Mouse (Mus musculus) heart, postnatal 0 days (tissue): Measurements from ENCODE around the gene Hk2. TPM values are rescaled to one million over a fixed set of nuclear protein-coding genes. Genes with fewer than 3 reads are reported as not detected.

ENCODE experiments used
- ATAC-seq: fragments of 200-750 bp; cut with Nextera tagmentation; 2 replicates; pipeline ENCODE4 v1.8.0; 2017; ENCODE audit warnings: low read depth, moderate number of reproducible peaks, moderate library complexity; ENCODE audit not compliant: insufficient read depth
- DNase-seq: peaks from one replicate; pipeline ENCODE4 v3.0.0-alpha.2; 2016; ENCODE audit warnings: low spot score
- H3K27ac ChIP-seq: fragments of 300-500 bp; sonication (generic); 2 replicates; pipeline ENCODE4 v1.5.1; 2014; ENCODE audit warnings: low read depth, mild to moderate bottlenecking
- H3K27me3 ChIP-seq: fragments of 300-500 bp; sonication (generic); 2 replicates; pipeline ENCODE4 v1.6.1; 2014; ENCODE audit warnings: low read length, mixed read lengths; ENCODE audit not compliant: control insufficient read depth, insufficient read depth
- H3K36me3 ChIP-seq: fragments of 300-500 bp; sonication (generic); replicated peaks from 2 replicates; pipeline ENCODE4 v1.6.1; 2014; ENCODE audit warnings: low read length, mixed read lengths; ENCODE audit not compliant: control insufficient read depth, insufficient read depth
- H3K4me1 ChIP-seq: fragments of 300-500 bp; sonication (generic); 2 replicates; pipeline ENCODE4 v1.6.1; 2014; ENCODE audit warnings: antibody characterized with exemption; ENCODE audit not compliant: control insufficient read depth, insufficient read depth
- H3K4me2 ChIP-seq: fragments of 300-500 bp; sonication (generic); 2 replicates; pipeline ENCODE4 v1.6.1; 2014; ENCODE audit warnings: low read depth, mild to moderate bottlenecking, low read length, moderate library complexity
- H3K4me3 ChIP-seq: fragments of 300-500 bp; sonication (generic); 2 replicates; pipeline ENCODE4 v1.5.1; 2014; ENCODE audit warnings: low read depth, low read length
- H3K9ac ChIP-seq: fragments of 300-500 bp; sonication (generic); replicated peaks from 2 replicates; pipeline ENCODE4 v1.6.1; 2014; ENCODE audit warnings: low read depth, low read length, mixed read lengths
- H3K9me3 ChIP-seq: fragments of 300-500 bp; sonication (generic); replicated peaks from 2 replicates; pipeline ENCODE4 v1.6.1; 2016; ENCODE audit warnings: low read length; ENCODE audit not compliant: control insufficient read depth
- CTCF ChIP-seq: IDR thresholded peaks from 2 replicates; pipeline ENCODE4 v1.5.1; 2016; ENCODE audit warnings: antibody characterized with exemption, control low read depth, low read depth
- EP300 ChIP-seq: IDR thresholded peaks from 2 replicates; pipeline ENCODE4 v1.6.1; 2016; ENCODE audit warnings: antibody characterized with exemption, low read depth
- WGBS: fragments of 180-500 bp; shearing (Covaris S2); extraction: QIAGEN DNeasy Blood & Tissue Kit; methylation state at CpG from one replicate; pipeline ENCODE4 v1.1.7; 2014; 5-methylcytosine and 5-hydroxymethylcytosine counted together
- polyA plus RNA-seq: library from polyadenylated mRNA; unstranded; fragments of >200 nt; fragmentation: Nextera tagmentation; extraction: Ambion mirVana; gene quantifications from 2 replicates; pipeline ENCODE4 v1.2.1, GENCODE M21; 2015
- total RNA-seq: library from RNA; depleted of rRNA; stranded (reverse); fragments of >200 nt; gene quantifications from 2 replicates; pipeline ENCODE4 v1.2.3, GENCODE M21; 2014; ENCODE audit warnings: low replicate concordance

Hk2 gene
- total and polyA plus RNA-seq, 2 experiments from 2014 or later = 29.7 to 50.9 TPM

DNA sequence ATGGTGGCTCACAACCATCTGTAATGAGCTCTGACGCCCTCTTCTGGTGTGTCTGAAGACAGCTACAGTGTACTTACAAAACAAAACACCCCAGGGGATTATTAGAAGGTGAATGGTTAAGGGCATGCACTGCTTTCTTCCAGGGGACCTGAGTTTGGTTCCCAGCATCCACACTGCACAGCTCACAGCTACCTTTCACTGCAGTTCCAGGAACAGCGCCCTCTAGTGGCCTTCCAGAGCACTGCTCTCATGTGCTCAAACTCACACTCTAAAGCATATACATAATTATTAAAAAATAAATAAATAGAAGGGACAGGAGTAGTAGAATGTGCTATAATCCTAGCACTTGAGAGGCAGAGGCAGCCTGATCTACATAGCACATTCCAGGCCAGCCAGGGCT lies 18.9 kb downstream of the Hk2 start:
- H3K9ac ChIP-seq = no peak overlapping the region
- WGBS = 50% methylated on average over 2 of the region's 2 CpGs

DNA sequence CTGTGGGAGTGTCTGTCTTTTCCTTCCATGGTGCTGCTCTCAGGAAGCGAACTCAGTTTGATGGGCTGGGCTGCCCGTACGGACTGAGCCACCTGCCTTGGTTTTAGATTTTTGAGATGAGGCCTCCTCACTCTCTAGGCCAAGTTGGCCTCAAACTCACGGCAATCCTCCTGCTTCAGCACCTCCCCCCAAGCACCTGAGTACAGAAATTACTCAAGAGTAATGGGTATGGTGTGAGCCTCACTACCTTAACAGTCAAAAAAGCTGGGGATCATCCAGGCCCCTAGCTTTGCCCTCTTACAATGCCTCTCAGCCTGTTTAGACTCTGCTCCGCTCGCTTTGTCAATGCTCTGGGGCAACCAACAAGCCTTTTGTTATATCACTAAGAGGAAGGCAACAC lies 19.5 kb downstream of the Hk2 start:
- Histone ChIP-seq H3K4me2 (no peak overlapping the region), H3K4me3 (no peak overlapping the region), H3K27me3 (no peaks in the 10 kb centered on the region), H3K9ac (no peak overlapping the region), H3K27ac (peak overlapping the region; percentile 88), H3K36me3 (0 out of 2 replicates have a peak, but pooled peaks cover 5% of the 10 kb centered on the region), H3K9me3 (no peaks in the 10 kb centered on the region), H3K4me1 (peaks cover 47% of the 10 kb centered on the region)
- 83% methylated on average over 6 of the region's 6 CpGs for WGBS
- TF ChIP-seq EP300 = no peak
- no peak for TF ChIP-seq CTCF
- DNase-seq (no peak), ATAC-seq (no peak)

More for the DNA sequence above, 18.9 kb downstream of the Hk2 start:
- H3K4me1 ChIP-seq = peaks cover 51% of the 10 kb centered on the region
- DNase-seq (no peak), ATAC-seq (no peak)
- H3K27me3 ChIP-seq = no peaks in the 10 kb centered on the region
- TF ChIP-seq CTCF (peak; percentile 32), EP300 (no peak)
- H3K4me3 ChIP-seq = no peak overlapping the region
- no peaks in the 10 kb centered on the region for H3K9me3 ChIP-seq
- peak overlapping the region; percentile 77; the same call in 1 of the 2 replicates for H3K27ac ChIP-seq
- 0 out of 2 replicates have a peak, but pooled peaks cover 5% of the 10 kb centered on the region for H3K36me3 ChIP-seq
- H3K4me2 ChIP-seq = no peak overlapping the region

DNA sequence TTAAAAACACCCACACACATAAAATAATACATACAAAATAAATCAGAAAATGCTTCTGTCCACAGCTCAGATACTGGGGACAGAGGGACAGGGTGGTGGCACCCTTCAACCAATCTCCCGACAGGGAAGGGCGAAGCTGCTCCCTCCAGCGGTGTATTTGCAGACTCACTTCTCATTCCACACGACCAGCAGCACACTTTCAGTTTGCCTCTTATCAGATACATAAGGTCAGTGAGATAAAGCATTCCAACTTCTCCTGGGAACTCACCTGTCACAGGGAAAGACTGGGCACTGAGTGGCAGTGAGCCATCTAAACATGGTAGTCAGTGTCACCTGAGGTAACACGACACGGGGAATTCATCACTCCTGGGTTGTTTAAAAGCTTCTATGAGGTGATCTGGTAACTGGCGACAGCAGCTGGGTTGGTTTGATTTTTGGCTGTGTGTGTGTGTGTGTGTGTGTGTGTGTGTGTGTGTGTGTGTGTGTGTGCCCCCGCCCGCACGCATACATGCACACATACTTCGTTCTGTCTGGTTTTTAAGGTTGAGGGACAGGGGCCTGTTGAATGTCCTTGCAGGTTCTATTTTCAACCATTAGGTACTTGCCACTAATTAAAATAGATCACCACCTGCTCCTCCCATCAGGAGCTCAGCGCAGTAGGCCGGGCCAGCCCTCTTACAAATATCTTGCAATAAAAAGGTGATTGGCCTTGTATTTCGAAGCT lies 20.5 kb downstream of the Hk2 start:
- Histone ChIP-seq H3K4me2 (peak overlapping the region; percentile 23), H3K4me3 (no peak overlapping the region), H3K36me3 (peaks cover 3% of the 10 kb centered on the region; the same call in 1 of the 2 replicates), H3K9ac (no peak overlapping the region), H3K27me3 (no peaks in the 10 kb centered on the region), H3K27ac (peak overlapping the region; percentile 88), H3K4me1 (peaks cover 47% of the 10 kb centered on the region), H3K9me3 (no peaks in the 10 kb centered on the region)
- TF ChIP-seq CTCF (peak; percentile 51), EP300 (no peak)
- DNase-seq = peak; percentile 66
- 32% methylated on average over 14 of the region's 14 CpGs for WGBS
- peak; percentile 40 for ATAC-seq

DNA sequence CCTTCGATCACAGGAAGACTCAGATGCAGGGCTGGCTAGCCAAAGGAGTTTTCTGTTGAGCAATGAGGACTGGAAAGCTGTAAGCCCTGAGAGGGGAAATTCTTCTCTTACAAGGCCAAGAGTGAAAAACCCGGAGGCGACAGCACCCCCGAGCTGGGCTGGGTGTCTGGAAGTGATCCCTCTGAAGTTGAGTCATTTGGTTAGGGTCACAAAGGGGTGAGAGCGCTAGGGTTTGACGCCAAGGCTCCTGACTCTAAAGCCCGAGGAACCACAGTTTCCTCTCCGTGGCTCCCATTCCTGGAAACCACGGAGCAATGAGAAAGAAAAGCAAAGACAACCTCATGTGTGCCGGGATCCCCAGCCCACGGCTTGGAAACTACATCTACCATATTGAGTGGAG lies 21.2 kb downstream of the Hk2 start:
- WGBS = 56% methylated on average over 11 of the region's 11 CpGs

DNA sequence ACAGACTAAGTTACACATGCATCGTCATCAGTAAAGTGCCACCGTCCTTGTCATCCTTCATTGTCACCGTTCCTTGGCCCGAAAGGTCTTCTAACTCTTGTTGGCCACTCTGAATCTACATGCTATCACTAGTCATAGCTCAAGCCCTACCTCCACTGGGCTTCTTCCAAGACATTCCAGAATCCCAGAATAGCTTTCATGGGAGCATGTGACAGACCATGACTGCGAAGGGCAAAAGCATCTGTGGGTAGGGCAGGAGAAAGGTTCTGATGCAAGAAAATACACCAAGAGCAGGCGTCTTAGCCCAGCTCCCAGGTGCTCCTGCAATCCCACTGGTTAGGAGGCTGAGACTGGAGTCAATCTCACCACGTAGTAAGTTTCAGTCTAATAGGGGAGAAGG lies 22.5 kb downstream of the Hk2 start:
- no peak; the same call in 1 of the 2 replicates for ATAC-seq
- no peaks in the 10 kb centered on the region for H3K9me3 ChIP-seq
- H3K4me2 ChIP-seq = peak overlapping the region; percentile 30
- no peak for DNase-seq
- peaks cover 41% of the 10 kb centered on the region for H3K4me1 ChIP-seq
- peak overlapping the region; percentile 77 for H3K27ac ChIP-seq
- 0 out of 2 replicates have a peak, but pooled peaks have one; percentile 11 for TF ChIP-seq EP300
- no peak for TF ChIP-seq CTCF
- 37% methylated on average over 7 of the region's 7 CpGs for WGBS
- no peak overlapping the region for H3K4me3 ChIP-seq
- no peaks in the 10 kb centered on the region for H3K27me3 ChIP-seq
- no peak overlapping the region for H3K9ac ChIP-seq
- peaks cover 5% of the 10 kb centered on the region; the same call in 1 of the 2 replicates for H3K36me3 ChIP-seq

More for the DNA sequence above, 21.2 kb downstream of the Hk2 start:
- Histone ChIP-seq H3K4me2 (no peak overlapping the region), H3K4me3 (no peak overlapping the region), H3K9me3 (no peaks in the 10 kb centered on the region), H3K9ac (0 out of 2 replicates have a peak overlapping the region, but pooled peaks have one; percentile 11), H3K27ac (peak overlapping the region; percentile 88), H3K4me1 (peaks cover 48% of the 10 kb centered on the region), H3K27me3 (no peaks in the 10 kb centered on the region), H3K36me3 (peaks cover 5% of the 10 kb centered on the region; the same call in 1 of the 2 replicates)
- ATAC-seq (no peak), DNase-seq (no peak)
- TF ChIP-seq CTCF (no peak), EP300 (no peak)
